Mouse (Mus musculus) cortical plate, adult 2 months (tissue): Measurements from ENCODE around the gene Bag1. TPM values are rescaled to one million over a fixed set of nuclear protein-coding genes. Genes with fewer than 3 reads are reported as not detected.

Source experiments
- H3K27ac ChIP-seq: fragments of 200-500 bp; 2 replicates; pipeline ENCODE4 v1.5.1; 2012; ENCODE audit warnings: low read length, control low read depth, inconsistent platforms; ENCODE audit not compliant: insufficient read depth
- H3K4me1 ChIP-seq: fragments of 200-500 bp; 2 replicates; pipeline ENCODE4 v1.6.1; 2011; ENCODE audit warnings: low read length; ENCODE audit not compliant: control insufficient read depth, insufficient read depth
- H3K4me3 ChIP-seq: fragments of 200-500 bp; 2 replicates; pipeline ENCODE4 v1.5.1; 2011; ENCODE audit warnings: mild to moderate bottlenecking, low read length, control low read depth; ENCODE audit not compliant: insufficient read depth
- CTCF ChIP-seq: fragments of 200-500 bp; IDR thresholded peaks from 2 replicates; pipeline ENCODE4 v1.5.1; 2011; ENCODE audit warnings: mild to moderate bottlenecking, control low read depth, low read length; ENCODE audit not compliant: insufficient read depth; ENCODE audit errors: extremely low read depth
- POLR2A ChIP-seq: fragments of 200-500 bp; IDR thresholded peaks from 2 replicates; pipeline ENCODE4 v1.6.1; 2011; ENCODE audit warnings: mild to moderate bottlenecking, low read length, control low read depth; ENCODE audit not compliant: insufficient read depth; ENCODE audit errors: extremely low read depth
- polyA plus RNA-seq: library from polyadenylated mRNA; depleted of rRNA; stranded (reverse); fragments of >200 nt; gene quantifications from 2 replicates; pipeline ENCODE4 v1.2.3, GENCODE M21; 2012

The Bag1 gene
- polyA plus RNA-seq, 1 experiment, result 164 TPM

DNA sequence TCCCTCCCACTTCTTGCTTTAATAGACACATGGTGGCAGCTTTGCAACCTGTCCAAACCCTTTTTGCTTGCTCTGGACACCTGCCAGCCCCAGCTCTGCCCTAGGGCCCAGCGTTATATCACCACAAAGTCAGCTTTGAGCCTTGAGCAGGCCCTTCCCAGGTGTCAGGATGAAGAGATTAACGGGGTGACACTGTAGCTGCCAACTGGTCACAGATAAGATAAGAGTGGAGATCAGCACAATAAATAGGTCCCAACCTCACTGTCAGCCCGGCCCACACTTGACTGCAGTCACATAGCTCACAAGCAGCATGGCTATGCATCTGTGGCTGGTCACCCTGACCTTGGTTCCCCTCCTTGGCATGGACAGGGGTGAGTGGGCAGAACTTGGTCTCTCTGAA, 28.3 kb downstream of the Bag1 start, which contains the start of gene Spink4:
Gene Spink4 (plus strand): TSS at position 268 of the 400 bp plus-strand sequence.
- TF ChIP-seq CTCF, result no peak
- TF ChIP-seq POLR2A, result no peak
- H3K4me3 ChIP-seq, result no peak within 1 kb of the TSS
- H3K27ac ChIP-seq, result no peak within 1 kb of the TSS; the same call in 1 of the 2 replicates
- H3K4me1 ChIP-seq, result peaks cover 4% of the 10 kb centered on the region

GRCm38 (mm10) chr4:40916592-40917155, 31.4 kb downstream of the Bag1 start:
- H3K4me3 ChIP-seq, result no peak overlapping the region
- TF ChIP-seq POLR2A (no peak), CTCF (no peak)

DNA sequence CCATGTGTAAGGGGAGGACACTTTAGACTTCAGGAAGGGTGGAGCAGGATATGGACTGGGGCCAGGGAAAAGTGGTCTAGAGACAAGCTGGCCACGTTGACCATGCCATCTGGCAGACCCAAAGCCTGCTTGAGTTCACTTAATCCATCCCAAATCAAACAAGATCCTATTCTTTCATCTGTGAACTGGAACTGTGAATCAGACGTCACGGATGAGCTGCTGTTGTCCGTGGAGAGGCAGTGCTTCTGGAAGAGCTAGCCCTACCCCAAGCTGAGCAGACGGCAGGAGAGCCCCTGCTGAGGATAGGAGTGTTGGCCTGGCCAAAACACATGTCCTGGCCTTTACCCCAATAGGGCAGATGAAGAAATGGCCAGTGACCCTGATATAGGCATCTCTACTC, 32.1 kb downstream of the Bag1 start:
- Histone ChIP-seq H3K4me3 (no peak overlapping the region), H3K27ac (no peak overlapping the region), H3K4me1 (peaks cover 2% of the 10 kb centered on the region; the same call in 1 of the 2 replicates)
- no peak for TF ChIP-seq CTCF
- no peak for TF ChIP-seq POLR2A

More at GRCm38 (mm10) chr4:40916592-40917155, 31.4 kb downstream of the Bag1 start:
- Histone ChIP-seq H3K4me1 (peaks cover 4% of the 10 kb centered on the region), H3K27ac (no peak overlapping the region)

DNA sequence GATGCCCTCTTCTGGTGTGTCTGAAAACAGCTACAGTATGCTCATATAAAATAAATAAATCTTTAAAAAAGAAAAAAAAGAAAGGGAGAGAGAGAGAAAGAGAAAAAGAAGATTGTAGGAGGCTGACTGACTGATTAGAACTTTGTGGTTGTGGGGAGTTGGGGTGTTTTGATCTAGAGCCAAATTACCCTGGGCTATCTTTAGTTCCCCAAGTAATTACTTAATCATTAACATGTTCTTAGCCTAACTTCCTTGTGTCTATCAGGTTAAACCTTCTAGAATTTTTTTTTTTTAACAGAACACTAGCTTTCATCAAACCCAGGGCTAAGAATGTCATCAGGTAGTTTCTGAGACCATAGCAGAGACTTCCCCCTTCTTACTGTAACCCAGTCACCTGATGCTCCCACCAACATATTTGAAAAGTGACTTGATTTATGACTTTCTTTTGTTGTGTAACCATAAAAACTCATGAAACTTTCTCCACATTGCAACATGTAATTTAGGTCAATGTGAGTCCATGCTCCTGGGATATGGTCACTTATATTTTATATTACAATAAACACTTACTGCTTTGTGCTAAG, 33.7 kb downstream of the Bag1 start:
- TF ChIP-seq POLR2A (no peak), CTCF (no peak)
- H3K27ac ChIP-seq, result no peak overlapping the region
- H3K4me3 ChIP-seq, result no peak overlapping the region
- H3K4me1 ChIP-seq, result no peaks in the 10 kb centered on the region

DNA sequence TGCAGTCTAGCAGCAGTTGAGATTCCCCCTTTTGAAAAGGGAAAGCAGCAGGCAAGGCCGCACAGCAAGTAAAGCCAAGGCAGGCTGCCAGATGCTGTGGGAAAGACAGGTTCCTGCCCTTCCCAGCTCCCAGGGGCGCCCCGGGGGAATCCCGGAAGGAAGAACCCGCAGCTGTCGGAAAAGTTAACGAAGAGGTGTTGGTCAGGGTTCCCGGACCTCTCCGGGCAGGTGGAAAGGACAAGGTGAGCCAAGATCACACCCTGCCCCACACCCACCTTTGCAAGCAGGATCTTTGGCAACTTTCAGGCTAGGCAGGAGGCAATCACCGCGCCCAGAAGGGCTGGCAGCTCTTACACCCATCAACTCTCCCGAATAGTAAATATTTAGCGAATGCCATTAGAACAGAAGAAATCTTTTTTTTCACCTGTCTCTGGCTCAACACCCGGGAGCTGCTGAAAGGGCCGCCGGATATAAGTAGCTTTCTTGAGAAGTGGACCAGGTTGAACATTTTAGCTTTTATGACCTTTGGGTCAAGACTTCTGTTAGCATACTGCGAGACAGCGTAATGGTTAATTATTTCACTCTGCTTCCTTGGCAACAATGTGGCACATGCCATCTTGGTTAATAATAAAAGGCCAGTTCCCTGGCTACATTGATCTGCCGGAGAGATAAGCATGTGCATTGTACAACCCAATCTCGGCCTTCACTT, 39.7 kb downstream of the Bag1 start:
- Histone ChIP-seq H3K4me3 (no peak overlapping the region), H3K4me1 (no peaks in the 10 kb centered on the region), H3K27ac (no peak overlapping the region)
- TF ChIP-seq CTCF, result no peak

GRCm38 (mm10) chr4:40906298-40906697, 41.8 kb downstream of the Bag1 start:
- Histone ChIP-seq H3K4me1 (no peaks in the 10 kb centered on the region), H3K27ac (no peak overlapping the region), H3K4me3 (no peak overlapping the region)
- TF ChIP-seq CTCF, result peak; percentile 22; the same call in 1 of the 2 replicates
- no peak for TF ChIP-seq POLR2A

GRCm38 (mm10) chr4:40900612-40901011, 47.5 kb downstream of the Bag1 start:
- no peak overlapping the region for H3K27ac ChIP-seq
- no peak overlapping the region for H3K4me3 ChIP-seq
- no peaks in the 10 kb centered on the region for H3K4me1 ChIP-seq
- TF ChIP-seq POLR2A, result no peak
- no peak for TF ChIP-seq CTCF

- Histone ChIP-seq H3K27ac (no peak overlapping the region), H3K4me1 (no peaks in the 10 kb centered on the region)
Observed at GRCm38 (mm10) chr4:40900071-40900470, 48.0 kb downstream of the Bag1 start.

GRCm38 (mm10) chr4:40899264-40899663, 48.8 kb downstream of the Bag1 start:
- TF ChIP-seq POLR2A, result no peak
- TF ChIP-seq CTCF, result no peak
- Histone ChIP-seq H3K27ac (no peak overlapping the region), H3K4me3 (no peak overlapping the region)

More at GRCm38 (mm10) chr4:40900071-40900470, 48.0 kb downstream of the Bag1 start:
- no peak overlapping the region for H3K4me3 ChIP-seq
- TF ChIP-seq POLR2A (no peak), CTCF (no peak)

More at GRCm38 (mm10) chr4:40899264-40899663, 48.8 kb downstream of the Bag1 start:
- no peaks in the 10 kb centered on the region for H3K4me1 ChIP-seq
